In genomic region chr2:103946892-103947291, GRCm38 (mm10) we compare ENCODE assay signal across 18 mouse cellular contexts. TPM values are rescaled to one million over a fixed set of nuclear protein-coding genes. Genes with fewer than 3 reads are reported as not detected.
A peak's percentile ranks its signal among the peaks of the same experiment; 100 is the strongest.
DNase-seq lines count a peak whose midpoint lies in the region; ATAC-seq and TF ChIP-seq lines count a peak whose summit lies in the region.
"Had no signal": no experiment of that assay in that cellular context is flagged by ENCODE, and none has a peak within 500 bp of the region (broad histone marks: within the 10 kb centered on the region; RNA-seq: fewer than 3 reads in every experiment).

No protein-coding gene starts in this region.

- intact Hi-C loops in left cerebral cortex, postnatal 36 days (cut with DNase I) = no loop called here

- ATAC-seq in liver, embryonic 16.5 days (ENCODE audit: low read depth) = peak; percentile 16; the same call in 1 of the 2 replicates
- no peak for ATAC-seq in liver, embryonic 11.5 days (replicated peaks; ENCODE audit: low FRiP score)
- peak; percentile 31; the same call in 1 of the 2 replicates for ATAC-seq in liver, postnatal 0 days
- peak; percentile 71 for ATAC-seq in megakaryocyte progenitor cell, adult 5-6 weeks (replicated peaks; ENCODE audit: poor library complexity)
- ATAC-seq: forebrain, embryonic 16.5 days; hindbrain, embryonic 16.5 days had no signal

- H3K27me3 ChIP-seq in liver, embryonic 16.5 days (ENCODE audit: control insufficient read depth, insufficient read depth, low read depth, low read length) = no peaks in the 10 kb centered on the region
- H3K27me3 ChIP-seq in liver, embryonic 11.5 days (replicated peaks; ENCODE audit: control insufficient read depth, insufficient read depth, low read length) = no peaks in the 10 kb centered on the region; the same call in none of the 2 replicates
- H3K27me3 ChIP-seq in liver, postnatal 0 days (ENCODE audit: insufficient read depth, low read length) = no peaks in the 10 kb centered on the region; the same call in 1 of the 2 replicates
- H3K27me3 ChIP-seq: embryonic facial prominence, embryonic 13.5 days; forebrain, embryonic 12.5 days had no signal

- no peak for DNase-seq in liver, embryonic 11.5 days (ENCODE audit: low spot score)
- no peak for DNase-seq in liver, postnatal 0 days
- no peak for DNase-seq in left cerebral cortex, postnatal 36 days (ENCODE audit: low spot score in 2 of 2)
- DNase-seq in right cerebral cortex, postnatal 4 days = no peak
- DNase-seq: adrenal gland, adult 8-10 months; adrenal gland, postnatal 36 days; cerebellum, adult 11 months; cerebellum, adult 8-10 months; cerebellum, postnatal 14 days; gastrocnemius, postnatal 10 days; heart, postnatal 36 days had no signal

- H3K9me3 ChIP-seq in liver, embryonic 16.5 days (replicated peaks; ENCODE audit: control insufficient read depth, low read length) = no peaks in the 10 kb centered on the region
- no peaks in the 10 kb centered on the region for H3K9me3 ChIP-seq in liver, embryonic 11.5 days (ENCODE audit: control insufficient read depth, low read length)
- no peaks in the 10 kb centered on the region for H3K9me3 ChIP-seq in liver, postnatal 0 days (ENCODE audit: low read length)
- H3K9me3 ChIP-seq: embryonic facial prominence, embryonic 13.5 days; forebrain, embryonic 12.5 days; heart, embryonic 13.5 days had no signal

- TF ChIP-seq CTCF in liver, postnatal 0 days (IDR thresholded peaks at IDR 0.05; ENCODE audit: low read depth) = no peak

- no peak overlapping the region for H3K4me3 ChIP-seq in liver, embryonic 16.5 days (ENCODE audit: low read depth, low read length)
- no peak overlapping the region for H3K4me3 ChIP-seq in liver, embryonic 11.5 days (ENCODE audit: low read depth, low read length)
- H3K4me3 ChIP-seq in liver, postnatal 0 days (ENCODE audit: low read depth, low read length) = no peak overlapping the region
- H3K4me3 ChIP-seq: embryonic facial prominence, embryonic 13.5 days; forebrain, embryonic 12.5 days; heart, embryonic 13.5 days had no signal

- WGBS in liver, embryonic 16.5 days (ENCODE audit: insufficient replicate concordance) = 39% methylated on average over 8 of the region's 8 CpGs
- WGBS in liver, embryonic 11.5 days = 63% methylated on average over 8 of the region's 8 CpGs
- WGBS in liver, postnatal 0 days (ENCODE audit: insufficient replicate concordance) = 49% methylated on average over 8 of the region's 8 CpGs

- TF ChIP-seq EP300 in liver, postnatal 0 days (IDR thresholded peaks at IDR 0.05; ENCODE audit: low read depth) = no peak

- no peak overlapping the region for H3K4me2 ChIP-seq in liver, embryonic 16.5 days (ENCODE audit: low read depth, low read length)
- no peak overlapping the region for H3K4me2 ChIP-seq in liver, embryonic 11.5 days
- no peak overlapping the region for H3K4me2 ChIP-seq in liver, postnatal 0 days (ENCODE audit: low read depth, low read length)
- H3K4me2 ChIP-seq: embryonic facial prominence, embryonic 13.5 days; forebrain, embryonic 12.5 days; heart, embryonic 13.5 days had no signal

- no peak overlapping the region; the same call in 1 of the 2 replicates for H3K27ac ChIP-seq in liver, embryonic 16.5 days (ENCODE audit: low read length)
- no peak overlapping the region for H3K27ac ChIP-seq in liver, embryonic 11.5 days (ENCODE audit: low read depth, low read length)
- H3K27ac ChIP-seq in liver, postnatal 0 days (ENCODE audit: low read depth) = no peak overlapping the region
- H3K27ac ChIP-seq: embryonic facial prominence, embryonic 13.5 days; forebrain, embryonic 12.5 days; heart, embryonic 13.5 days had no signal

- H3K4me1 ChIP-seq in liver, embryonic 16.5 days (ENCODE audit: control insufficient read depth, low read depth, low read length) = peaks cover 13% of the 10 kb centered on the region
- H3K4me1 ChIP-seq in liver, embryonic 11.5 days (replicated peaks; ENCODE audit: control insufficient read depth, insufficient read depth, low read length) = peaks cover 13% of the 10 kb centered on the region
- peaks cover 20% of the 10 kb centered on the region for H3K4me1 ChIP-seq in liver, postnatal 0 days (ENCODE audit: insufficient read depth)
- H3K4me1 ChIP-seq: embryonic facial prominence, embryonic 13.5 days had no signal

- no peak overlapping the region for H3K9ac ChIP-seq in liver, embryonic 16.5 days (ENCODE audit: low read depth, low read length)
- no peak overlapping the region for H3K9ac ChIP-seq in liver, embryonic 11.5 days (ENCODE audit: low read depth, low read length)
- H3K9ac ChIP-seq in liver, postnatal 0 days (replicated peaks) = no peak overlapping the region
- H3K9ac ChIP-seq: embryonic facial prominence, embryonic 13.5 days; forebrain, embryonic 12.5 days; heart, embryonic 13.5 days had no signal

- no peaks in the 10 kb centered on the region for H3K36me3 ChIP-seq in liver, embryonic 16.5 days (ENCODE audit: control insufficient read depth, insufficient read depth)
- no peaks in the 10 kb centered on the region for H3K36me3 ChIP-seq in liver, embryonic 11.5 days (ENCODE audit: control insufficient read depth, insufficient read depth, low read length)
- H3K36me3 ChIP-seq in liver, postnatal 0 days (replicated peaks; ENCODE audit: insufficient read depth, low read length) = no peaks in the 10 kb centered on the region
- H3K36me3 ChIP-seq: embryonic facial prominence, embryonic 13.5 days; forebrain, embryonic 12.5 days; heart, embryonic 13.5 days had no signal

RNA-seq across cellular contexts. Expression of gene Lmo2, which starts 10.9 kb away (rescaled TPM):
- polyA plus RNA-seq in liver, embryonic 16.5 days (2015; fragmentation: Nextera tagmentation; extraction: Ambion mirVana) = 126 and 128 TPM in 2 replicates
- 185 and 191 TPM in 2 replicates for polyA plus RNA-seq in liver, embryonic 11.5 days (2014; fragmentation: Nextera tagmentation; extraction: Ambion mirVana)
- 58.8 and 63.7 TPM in 2 replicates for polyA plus RNA-seq in liver, postnatal 0 days (2015; fragmentation: Nextera tagmentation; extraction: Ambion mirVana)
- total RNA-seq in megakaryocyte progenitor cell, adult 5-6 weeks (2015) = 427 and 476 TPM in 2 replicates
- total RNA-seq in megakaryocyte progenitor cell, adult 5-6 weeks (2017) = 226 and 286 TPM in 2 replicates
- 10 to 100 TPM; 15.5 to 17.7 TPM for total RNA-seq in left cerebral cortex, postnatal 36 days (2021)
